In the genomic region with DNA sequence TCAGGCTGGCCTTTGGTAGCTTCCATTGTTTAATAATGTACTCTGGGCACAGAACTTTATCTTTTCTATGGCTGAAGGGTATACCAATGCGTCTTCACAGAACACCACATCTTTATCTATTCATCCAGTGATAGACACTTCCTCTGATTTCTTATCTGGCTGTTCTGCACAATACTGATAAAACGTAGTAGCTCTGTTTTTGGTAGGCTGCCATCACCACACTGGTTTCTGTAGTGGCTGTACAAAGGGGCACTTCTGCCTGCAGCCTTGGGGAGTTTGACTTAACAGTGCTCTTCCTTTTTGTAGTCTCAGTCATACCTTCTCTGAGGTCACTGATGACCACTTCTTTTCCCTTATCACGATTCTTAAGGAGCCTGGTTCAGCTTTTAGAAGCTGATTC, we compare ENCODE assay signal across 15 mouse cellular contexts.
"Had no signal": no experiment of that assay in that cellular context is flagged by ENCODE, and none has a peak within 500 bp of the region (broad histone marks: within the 10 kb centered on the region; RNA-seq: fewer than 3 reads in every experiment).

No protein-coding gene starts in this region.

- H3K9me3 ChIP-seq: limb, embryonic 12.5 days; liver, embryonic 13.5 days; midbrain, embryonic 12.5 days had no signal

- H3K9ac ChIP-seq: limb, embryonic 12.5 days; liver, embryonic 13.5 days; liver, postnatal 0 days; midbrain, embryonic 12.5 days had no signal

- H3K4me3 ChIP-seq: layer of hippocampus, adult 2 months; limb, embryonic 12.5 days; liver, embryonic 13.5 days; megakaryocyte, embryonic 14.5 days; midbrain, embryonic 12.5 days had no signal

- ATAC-seq: liver, postnatal 0 days had no signal

- H3K4me1 ChIP-seq: liver, embryonic 13.5 days; megakaryocyte, embryonic 14.5 days; midbrain, embryonic 12.5 days had no signal

- H3K27ac ChIP-seq: kidney, postnatal 0 days; layer of hippocampus, adult 2 months; limb, embryonic 12.5 days; liver, embryonic 13.5 days; midbrain, embryonic 12.5 days had no signal

- DNase-seq: kidney, adult 11 months; kidney, adult 9 months; kidney, postnatal 4 days; liver; liver, embryonic 13.5 days; liver, postnatal 0 days; right cerebral cortex, adult 18-20 months; spleen, adult 18-20 months; thymus, adult 18-20 months; thymus, postnatal 14 days had no signal

- H3K36me3 ChIP-seq: limb, embryonic 12.5 days; liver, embryonic 13.5 days; midbrain, embryonic 12.5 days had no signal

- H3K4me2 ChIP-seq: limb, embryonic 12.5 days; liver, embryonic 13.5 days; midbrain, embryonic 12.5 days had no signal

- H3K27me3 ChIP-seq: liver, embryonic 13.5 days; megakaryocyte, embryonic 14.5 days; midbrain, embryonic 12.5 days had no signal
